Mouse (Mus musculus): ENCODE results near the gene Tead3. TPM values are rescaled to one million over a fixed set of nuclear protein-coding genes. Genes with fewer than 3 reads are reported as not detected.

The Tead3 gene
- polyA plus RNA-seq, 1 experiment from 2014 or later: 9.2 TPM

- Histone ChIP-seq H3K36me3 (replicated peaks) (peaks cover 13% of the 10 kb centered on the region), H3K4me3 (no peak overlapping the region), H3K9me3 (no peaks in the 10 kb centered on the region), H3K27me3 (replicated peaks; ENCODE audit: low read depth, poor library complexity, severe bottlenecking) (no peaks in the 10 kb centered on the region), H3K4me1 (peaks cover 44% of the 10 kb centered on the region), H3K27ac (replicated peaks) (no peak overlapping the region)
- DNase-seq (ENCODE audit: low spot score): no peak
- 65% methylated on average over 5 of the region's 5 CpGs for WGBS
Observed at GRCm38 (mm10) chr17:28287980-28288379, 62.6 kb downstream of the Tead3 start.

GRCm38 (mm10) chr17:28287578-28287977, 63.0 kb downstream of the Tead3 start:
- WGBS: 88% methylated on average over 8 of the region's 8 CpGs
- H3K9me3 ChIP-seq: no peaks in the 10 kb centered on the region
- DNase-seq (ENCODE audit: low spot score): no peak
- H3K4me1 ChIP-seq: peaks cover 44% of the 10 kb centered on the region
- H3K27me3 ChIP-seq (replicated peaks; ENCODE audit: low read depth, poor library complexity, severe bottlenecking): no peaks in the 10 kb centered on the region
- H3K36me3 ChIP-seq (replicated peaks): peaks cover 13% of the 10 kb centered on the region
- H3K4me3 ChIP-seq: no peak overlapping the region
- no peak overlapping the region for H3K27ac ChIP-seq (replicated peaks)

GRCm38 (mm10) chr17:28286964-28287363, 63.7 kb downstream of the Tead3 start:
- WGBS: 37% methylated on average over 5 of the region's 5 CpGs
- peak overlapping the region; percentile 3; the same call in 1 of the 2 replicates for H3K27ac ChIP-seq (replicated peaks)

GRCm38 (mm10) chr17:28286133-28286532, 64.5 kb downstream of the Tead3 start:
- peak overlapping the region; percentile 19; the same call in 1 of the 2 replicates for H3K27ac ChIP-seq (replicated peaks)
- no peaks in the 10 kb centered on the region for H3K27me3 ChIP-seq (replicated peaks; ENCODE audit: low read depth, poor library complexity, severe bottlenecking)
- WGBS: 82% methylated on average over 10 of the region's 10 CpGs
- no peaks in the 10 kb centered on the region for H3K9me3 ChIP-seq
- peaks cover 3% of the 10 kb centered on the region; the same call in 1 of the 2 replicates for H3K36me3 ChIP-seq (replicated peaks)
- peaks cover 47% of the 10 kb centered on the region for H3K4me1 ChIP-seq
- DNase-seq (ENCODE audit: low spot score): no peak
- no peak overlapping the region for H3K4me3 ChIP-seq

More at GRCm38 (mm10) chr17:28286964-28287363, 63.7 kb downstream of the Tead3 start:
- no peak overlapping the region for H3K4me3 ChIP-seq
- no peak for DNase-seq (ENCODE audit: low spot score)
- H3K27me3 ChIP-seq (replicated peaks; ENCODE audit: low read depth, poor library complexity, severe bottlenecking): no peaks in the 10 kb centered on the region
- H3K9me3 ChIP-seq: no peaks in the 10 kb centered on the region
- H3K36me3 ChIP-seq (replicated peaks): peaks cover 7% of the 10 kb centered on the region
- H3K4me1 ChIP-seq: peaks cover 44% of the 10 kb centered on the region

GRCm38 (mm10) chr17:28283199-28283598, 67.4 kb downstream of the Tead3 start:
- no peak overlapping the region for H3K27ac ChIP-seq (replicated peaks)
- no peaks in the 10 kb centered on the region; the same call in 1 of the 2 replicates for H3K36me3 ChIP-seq (replicated peaks)
- 92% methylated on average over 10 of the region's 10 CpGs for WGBS
- peaks cover 70% of the 10 kb centered on the region for H3K4me1 ChIP-seq
- H3K4me3 ChIP-seq: no peak overlapping the region
- no peak for DNase-seq (ENCODE audit: low spot score)
- no peaks in the 10 kb centered on the region for H3K27me3 ChIP-seq (replicated peaks; ENCODE audit: low read depth, poor library complexity, severe bottlenecking)
- H3K9me3 ChIP-seq: no peaks in the 10 kb centered on the region

GRCm38 (mm10) chr17:28281866-28282441, 68.7 kb downstream of the Tead3 start:
- no peaks in the 10 kb centered on the region; the same call in 1 of the 2 replicates for H3K36me3 ChIP-seq (replicated peaks)
- H3K27ac ChIP-seq (replicated peaks): peak overlapping the region; percentile 54; the same call in 1 of the 2 replicates
- DNase-seq (ENCODE audit: low spot score): no peak
- no peak overlapping the region for H3K4me3 ChIP-seq
- 91% methylated on average over 7 of the region's 7 CpGs for WGBS
- H3K4me1 ChIP-seq: peaks cover 74% of the 10 kb centered on the region
- H3K9me3 ChIP-seq: no peaks in the 10 kb centered on the region
- H3K27me3 ChIP-seq (replicated peaks; ENCODE audit: low read depth, poor library complexity, severe bottlenecking): no peaks in the 10 kb centered on the region

Other genes starting within 250 kb of the Tead3 start
- 8.7 and 9.7 TPM in 2 replicates for gene Scube3, start 208.7 kb downstream of the Tead3 start, polyA plus RNA-seq (2016; fragmentation: Nextera tagmentation; extraction: Ambion mirVana)
- gene Zfp523, start 173.7 kb downstream of the Tead3 start, polyA plus RNA-seq (2016; fragmentation: Nextera tagmentation; extraction: Ambion mirVana): 32.8 and 35.9 TPM in 2 replicates
- gene Def6, start 143.0 kb downstream of the Tead3 start, polyA plus RNA-seq (2016; fragmentation: Nextera tagmentation; extraction: Ambion mirVana): 3.4 and 3.7 TPM in 2 replicates
- 1.4 and 1.9 TPM in 2 replicates for gene Ppard, start 118.1 kb downstream of the Tead3 start, polyA plus RNA-seq (2016; fragmentation: Nextera tagmentation; extraction: Ambion mirVana)
- gene Fance, start 37.3 kb downstream of the Tead3 start, polyA plus RNA-seq (2016; fragmentation: Nextera tagmentation; extraction: Ambion mirVana): 28.4 and 30.9 TPM in 2 replicates
- gene Rpl10a, start 22.3 kb downstream of the Tead3 start, polyA plus RNA-seq (2016; fragmentation: Nextera tagmentation; extraction: Ambion mirVana): 539 and 546 TPM in 2 replicates
- gene Tulp1, start 14.4 kb upstream of the Tead3 start, polyA plus RNA-seq (2016; fragmentation: Nextera tagmentation; extraction: Ambion mirVana): 3.4 and 4.9 TPM in 2 replicates
- gene Fkbp5, start 166.7 kb upstream of the Tead3 start, polyA plus RNA-seq (2016; fragmentation: Nextera tagmentation; extraction: Ambion mirVana): 32.0 and 32.8 TPM in 2 replicates
- gene Armc12, start 180.0 kb upstream of the Tead3 start, polyA plus RNA-seq (2016; fragmentation: Nextera tagmentation; extraction: Ambion mirVana): not detected in 2 replicates
- not detected in 2 replicates for gene Clpsl2, start 198.6 kb upstream of the Tead3 start, polyA plus RNA-seq (2016; fragmentation: Nextera tagmentation; extraction: Ambion mirVana)
- gene Clps, start 209.9 kb upstream of the Tead3 start, polyA plus RNA-seq (2016; fragmentation: Nextera tagmentation; extraction: Ambion mirVana): not detected in 2 replicates
- gene Lhfpl5, start 224.8 kb upstream of the Tead3 start, polyA plus RNA-seq (2016; fragmentation: Nextera tagmentation; extraction: Ambion mirVana): 1.1 TPM in 2 replicates